Mouse (Mus musculus) urinary bladder, postnatal 36 days (tissue): ENCODE data around the gene Med25.

ENCODE experiments used
- DNase-seq, 2 experiments: peaks; one replicate each; pipeline ENCODE4 v3.0.0; 2022; ENCODE audit warnings: low spot score in 2 of 2, mixed read lengths in 1 of 2

Med25 gene

DNA sequence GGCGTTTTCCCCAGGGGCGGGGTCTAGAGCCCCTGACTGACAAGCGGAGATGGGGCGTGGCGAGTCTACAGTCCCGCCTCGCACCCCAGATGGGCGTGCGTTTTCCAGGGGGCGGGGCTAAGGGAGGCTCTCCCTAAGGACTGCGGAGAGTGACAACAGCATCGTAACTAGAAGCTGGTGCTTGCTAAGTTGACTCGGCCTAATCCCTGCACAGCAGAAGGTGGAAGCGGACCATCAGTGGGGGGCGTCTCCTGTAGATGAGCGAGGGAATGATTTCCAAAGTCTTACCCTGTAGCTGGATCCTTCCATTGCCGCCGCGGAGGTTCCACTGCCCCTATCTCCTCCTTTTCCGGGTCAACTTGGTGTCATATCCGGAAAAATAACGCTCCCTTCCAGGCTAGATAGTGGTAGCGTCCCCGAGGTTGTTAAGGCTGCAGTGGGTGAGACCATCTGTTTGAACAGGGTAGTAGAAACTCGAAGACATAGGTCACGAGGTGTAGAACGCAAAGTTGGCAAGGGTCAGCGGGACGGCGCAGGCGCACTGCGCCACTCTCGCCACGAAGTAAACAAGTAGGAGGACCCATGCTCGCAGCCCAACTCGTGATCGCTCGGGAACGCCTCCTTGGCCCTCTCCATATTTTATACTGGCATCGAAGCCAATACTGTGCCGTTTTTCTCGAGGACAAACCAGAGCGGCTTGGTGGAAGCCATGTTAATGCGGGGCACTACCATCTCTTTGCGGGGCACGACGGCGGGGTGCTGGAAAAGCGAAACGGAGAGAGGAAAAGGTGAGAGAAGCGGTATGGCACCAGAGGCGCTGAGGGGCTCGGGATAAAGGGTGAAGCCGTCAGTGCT, 43.7 kb downstream of the Med25 start, which contains the start of the genes Akt1s1 and Tbc1d17:
Gene Akt1s1 (plus strand): TSS at position 431 of the 855 bp plus-strand sequence.
Gene Tbc1d17 (minus strand): TSS at position 519 of the 855 bp plus-strand sequence.
- peak; percentile 97 to 99 for DNase-seq

DNA sequence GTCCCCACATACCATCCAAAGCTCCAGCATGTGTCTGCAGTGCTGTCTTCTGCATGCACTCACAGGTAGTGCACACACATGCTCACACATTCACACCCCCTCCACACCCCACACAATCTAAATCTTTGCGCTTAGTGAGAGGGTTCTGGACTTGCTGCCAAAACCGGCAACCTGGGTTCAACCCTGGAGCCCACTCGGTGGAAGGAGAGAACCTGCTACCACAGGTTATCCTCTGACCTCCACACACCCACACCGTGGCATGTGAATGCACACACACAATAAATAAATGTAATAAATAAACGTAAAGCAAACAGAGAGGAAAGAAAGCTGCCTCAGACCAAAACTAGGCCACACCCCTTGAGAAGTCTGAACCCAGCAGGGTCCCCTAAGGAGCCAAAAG, 44.7 kb downstream of the Med25 start:
- DNase-seq, result no peak

DNA sequence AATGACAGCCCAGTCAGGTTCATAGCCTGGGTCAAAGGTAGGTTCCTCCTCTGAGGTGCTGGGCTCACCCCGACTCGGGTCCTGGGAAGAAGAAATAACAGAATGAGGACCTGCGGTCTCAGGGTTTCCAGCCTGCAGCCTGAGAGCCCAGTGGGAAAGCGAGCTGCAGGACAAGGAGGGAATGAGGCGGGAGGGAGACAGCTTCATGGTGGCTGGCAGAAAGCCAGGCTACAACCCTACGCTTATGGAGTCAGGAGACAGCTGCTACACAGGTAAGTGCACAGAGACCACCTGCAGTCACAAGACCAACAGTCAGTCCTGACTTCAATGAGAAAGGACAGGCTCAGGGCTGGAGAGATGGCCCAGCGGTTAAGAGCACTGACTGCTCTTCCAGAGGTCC, 45.7 kb downstream of the Med25 start:
- no peak for DNase-seq

DNA sequence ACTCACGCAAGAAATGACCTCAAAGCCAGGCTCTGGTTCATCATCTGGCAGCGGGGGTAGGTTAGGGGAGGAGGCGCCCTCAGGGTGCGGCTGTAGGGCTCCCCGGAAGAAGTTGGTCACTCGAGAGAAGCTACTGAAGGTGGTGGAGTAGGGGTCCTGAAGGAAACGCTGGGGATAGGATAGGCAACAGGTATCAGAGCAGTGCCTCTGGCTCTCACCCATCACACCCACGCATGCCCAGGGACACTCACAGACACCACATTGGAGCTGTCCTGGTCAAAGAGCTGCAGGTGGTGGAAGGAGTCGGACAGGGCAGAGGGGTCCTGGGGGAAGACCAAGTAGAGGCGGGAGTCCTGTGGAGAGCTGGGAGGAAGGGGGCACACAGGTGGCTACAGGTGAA, 47.5 kb downstream of the Med25 start:
- DNase-seq, result no peak

DNA sequence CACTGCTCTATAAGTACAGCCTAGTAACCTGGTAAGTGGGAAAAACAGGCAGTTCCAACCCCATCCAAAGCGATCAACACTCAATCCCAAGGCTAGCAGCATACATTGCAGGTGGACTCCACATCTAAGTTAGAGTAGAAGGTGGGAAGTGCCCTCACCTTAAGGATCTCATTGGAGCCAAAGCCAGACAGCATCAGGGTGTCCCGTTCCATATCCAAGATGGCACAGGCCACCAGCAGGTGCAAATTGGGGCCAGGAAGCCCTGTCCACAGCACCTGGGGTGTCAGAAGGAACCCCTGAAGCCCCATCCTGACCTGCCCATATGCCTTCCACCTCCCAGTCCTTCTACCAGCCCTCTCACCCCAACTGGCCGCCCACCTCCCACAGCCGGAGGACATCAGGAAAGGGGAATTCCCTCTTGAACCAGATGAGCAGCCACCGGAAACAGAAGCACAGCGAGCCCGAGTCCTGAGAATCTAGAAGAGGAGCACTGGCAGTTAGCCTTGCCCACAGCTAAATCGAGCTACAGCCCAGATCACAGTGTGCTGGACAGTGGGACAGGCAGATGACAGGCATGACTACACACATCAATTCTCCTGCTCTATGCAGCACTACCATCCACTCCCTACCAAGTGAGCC, 50.6 kb downstream of the Med25 start:
- no peak for DNase-seq

DNA sequence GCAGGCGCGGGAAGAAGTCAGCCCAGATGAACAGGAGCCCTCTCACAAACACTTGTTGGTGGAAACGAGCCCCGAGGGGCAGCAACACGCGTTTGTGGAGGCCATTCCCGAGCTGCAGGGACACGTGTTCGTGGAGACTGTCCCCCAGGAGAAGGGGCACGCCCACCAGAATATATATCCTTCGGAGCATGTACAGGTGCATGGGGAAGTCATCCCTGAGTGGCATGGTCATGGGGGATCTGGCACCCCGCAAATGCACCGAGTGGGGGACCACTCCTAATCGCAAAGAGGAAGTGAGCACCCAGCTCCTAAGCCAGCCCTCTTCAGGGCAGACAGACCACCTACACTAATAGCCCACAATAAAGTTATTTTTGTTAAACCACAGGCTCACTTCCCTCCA, 52.1 kb downstream of the Med25 start:
- DNase-seq, result no peak

DNA sequence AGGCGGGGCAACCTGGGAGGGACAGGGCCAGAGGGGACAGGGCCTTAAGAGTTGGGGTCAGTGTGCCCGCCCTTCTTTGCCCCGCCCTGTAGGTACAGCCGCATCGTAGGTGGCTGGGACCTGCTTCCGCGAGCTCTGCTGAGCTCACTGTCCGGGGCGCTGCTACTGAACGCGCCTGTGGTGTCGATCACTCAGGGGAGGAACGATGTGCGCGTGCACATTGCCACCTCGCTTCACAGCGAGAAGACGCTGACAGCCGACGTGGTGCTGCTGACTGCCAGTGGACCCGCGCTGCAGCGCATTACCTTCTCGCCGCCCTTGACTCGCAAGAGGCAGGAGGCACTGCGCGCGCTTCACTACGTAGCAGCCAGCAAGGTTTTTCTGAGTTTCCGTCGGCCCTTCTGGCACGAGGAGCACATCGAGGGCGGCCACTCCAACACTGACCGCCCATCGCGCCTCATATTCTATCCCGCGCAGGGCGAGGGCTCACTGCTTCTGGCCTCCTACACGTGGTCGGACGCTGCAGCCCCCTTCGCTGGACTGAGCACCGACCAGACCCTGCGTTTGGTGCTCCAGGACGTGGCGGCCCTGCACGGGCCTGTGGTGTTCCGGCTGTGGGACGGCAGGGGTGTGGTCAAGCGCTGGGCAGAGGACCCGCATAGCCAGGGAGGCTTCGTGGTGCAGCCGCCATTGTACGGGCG, 52.9 kb downstream of the Med25 start:
- DNase-seq, result no peak

DNA sequence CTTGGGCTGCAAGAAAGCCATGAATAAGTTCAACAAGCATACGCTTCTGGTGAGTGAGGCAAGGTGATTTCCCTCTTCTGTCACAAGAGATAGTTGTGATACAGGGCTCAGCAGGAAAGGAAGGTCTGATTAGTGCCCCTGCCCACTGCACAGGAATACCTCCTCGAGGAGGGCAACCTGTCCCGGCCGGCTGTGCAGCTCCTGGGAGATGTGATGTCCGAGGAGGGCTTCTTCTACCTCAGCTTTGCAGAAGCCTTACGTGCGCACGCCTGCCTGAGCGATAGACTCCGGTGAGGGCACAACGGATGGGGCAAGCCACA, 53.4 kb downstream of the Med25 start:
- no peak for DNase-seq

DNA sequence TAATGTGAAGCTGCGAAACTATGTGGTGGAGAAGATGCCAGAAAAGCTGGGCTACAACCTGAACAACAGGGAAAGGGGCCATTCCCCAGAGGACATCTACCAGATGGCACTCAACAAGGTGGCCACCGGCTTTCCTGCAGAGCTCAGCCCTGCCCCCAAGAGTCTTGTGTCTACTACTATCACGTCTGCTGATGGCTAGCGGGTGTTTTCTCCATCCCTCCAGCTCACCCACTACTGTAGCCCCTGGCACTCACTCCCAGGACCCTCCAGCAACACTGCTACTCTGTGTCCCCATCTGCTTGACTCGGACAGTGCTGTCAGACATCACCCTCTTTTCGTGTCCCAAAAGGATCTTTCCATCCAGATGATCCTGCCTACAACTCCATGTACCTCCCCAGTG, 54.4 kb downstream of the Med25 start:
- no peak for DNase-seq

DNA sequence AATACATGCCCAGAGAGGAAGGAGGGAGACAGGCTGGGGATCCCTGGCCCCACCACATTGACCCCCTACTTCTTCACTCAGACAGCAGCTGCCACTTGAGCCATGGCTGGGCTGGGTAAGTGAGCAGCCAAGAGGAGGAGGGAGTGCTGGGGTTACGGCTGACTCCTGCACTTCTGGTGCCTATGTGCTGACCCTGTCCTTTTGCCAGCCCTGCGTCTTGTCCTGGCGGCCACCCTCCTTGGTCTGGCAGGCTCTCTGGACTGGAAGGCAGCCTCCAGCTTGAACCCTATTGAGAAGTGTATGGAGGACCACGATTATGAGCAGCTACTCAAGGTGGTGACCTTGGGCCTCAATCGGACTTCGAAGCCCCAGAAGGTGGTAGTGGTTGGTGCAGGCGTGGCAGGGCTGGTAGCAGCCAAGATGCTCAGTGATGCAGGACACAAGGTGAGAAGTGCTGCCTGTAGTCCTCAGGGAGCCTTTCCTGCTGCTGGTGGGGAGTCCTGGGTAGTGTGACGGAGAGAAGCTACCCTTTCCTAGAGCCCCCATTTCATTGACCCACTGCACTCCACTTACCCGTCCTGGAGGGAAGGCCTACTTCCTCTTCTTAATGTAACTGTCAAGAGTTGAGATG, 56.0 kb downstream of the Med25 start:
- no peak for DNase-seq

DNA sequence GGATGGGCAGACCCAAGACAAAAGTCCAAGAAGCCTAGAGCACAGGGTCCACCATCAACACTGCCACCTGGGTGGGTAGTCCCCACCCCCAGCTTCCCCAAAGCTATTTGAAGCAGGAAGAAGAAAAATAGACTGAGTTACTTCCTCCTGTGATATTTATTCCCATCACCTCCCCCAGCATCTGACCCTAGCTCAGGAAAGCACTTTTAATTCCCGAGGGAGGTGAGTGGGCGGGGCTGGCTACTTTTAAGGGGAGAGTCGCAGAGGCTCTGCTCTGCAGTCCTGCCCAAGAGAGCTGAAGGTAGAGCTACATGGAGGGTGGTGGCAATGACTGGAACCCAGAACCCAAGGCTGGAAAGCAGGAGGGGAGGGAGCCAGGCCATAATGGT, 56.5 kb downstream of the Med25 start:
- DNase-seq, result no peak

DNA sequence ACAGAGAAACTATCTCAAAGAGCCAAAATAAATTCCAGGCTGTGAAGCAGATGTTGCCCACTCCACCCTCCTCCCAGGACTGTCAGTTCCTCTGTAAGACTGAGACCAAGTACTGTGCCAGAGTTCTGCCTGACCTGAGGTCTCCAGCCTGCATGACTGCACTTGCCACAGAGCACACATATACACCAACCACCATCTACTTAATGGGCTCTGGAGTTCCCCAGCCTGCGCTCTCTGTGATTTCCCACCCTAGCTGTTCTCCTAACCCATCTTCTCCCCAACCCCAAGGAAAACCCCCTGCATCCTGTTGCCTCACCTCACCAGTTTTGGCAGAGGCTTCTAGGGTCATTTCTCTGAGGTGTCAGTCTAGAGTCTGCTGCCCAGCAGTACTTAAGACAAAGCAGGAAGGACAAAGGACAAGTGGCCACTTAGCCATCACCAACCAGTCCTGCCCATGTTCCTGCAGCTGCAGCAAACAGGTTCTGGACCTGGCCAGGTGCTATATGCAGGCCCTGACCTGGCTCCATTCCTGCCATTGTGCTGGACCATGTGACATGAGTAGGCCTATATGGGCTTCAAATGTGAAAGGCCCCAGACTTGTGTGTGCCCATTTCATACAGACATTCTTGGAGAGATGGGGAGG, 57.0 kb downstream of the Med25 start:
- no peak for DNase-seq

DNA sequence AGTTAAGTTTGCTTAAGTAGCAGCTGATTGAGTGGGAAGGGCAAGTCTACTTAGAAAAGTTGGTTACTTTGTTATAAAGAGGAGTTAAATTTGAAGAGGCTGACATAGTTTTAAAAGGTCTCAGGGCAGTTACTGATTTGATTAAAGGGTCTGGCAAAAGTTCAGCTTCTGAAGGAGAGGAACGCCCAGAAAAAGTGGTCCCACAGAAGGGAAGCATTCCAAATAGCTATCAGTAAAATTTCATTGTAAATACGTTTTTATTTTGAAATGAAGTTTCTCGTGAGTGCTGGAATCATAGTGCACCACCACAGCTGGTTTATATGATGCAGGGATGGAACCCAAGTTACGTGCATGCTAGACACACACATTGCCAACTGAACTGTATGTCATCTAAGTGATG, 59.7 kb downstream of the Med25 start:
- no peak for DNase-seq

DNA sequence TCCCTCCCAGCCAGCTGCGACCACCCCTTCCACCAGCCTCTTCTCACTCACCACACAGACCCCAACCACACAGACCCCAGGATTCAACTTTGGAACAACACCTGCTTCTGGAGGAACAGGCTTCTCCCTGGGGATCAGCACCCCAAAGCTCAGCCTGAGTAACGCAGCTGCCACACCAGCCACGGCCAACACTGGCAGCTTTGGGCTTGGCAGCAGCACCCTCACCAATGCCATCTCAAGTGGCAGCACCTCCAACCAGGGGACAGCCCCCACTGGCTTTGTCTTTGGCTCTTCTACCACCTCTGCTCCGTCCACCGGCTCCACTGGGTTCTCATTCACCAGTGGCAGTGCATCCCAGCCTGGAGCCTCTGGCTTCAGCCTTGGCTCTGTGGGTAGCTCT, 63.8 kb downstream of the Med25 start:
- DNase-seq, result no peak

DNA sequence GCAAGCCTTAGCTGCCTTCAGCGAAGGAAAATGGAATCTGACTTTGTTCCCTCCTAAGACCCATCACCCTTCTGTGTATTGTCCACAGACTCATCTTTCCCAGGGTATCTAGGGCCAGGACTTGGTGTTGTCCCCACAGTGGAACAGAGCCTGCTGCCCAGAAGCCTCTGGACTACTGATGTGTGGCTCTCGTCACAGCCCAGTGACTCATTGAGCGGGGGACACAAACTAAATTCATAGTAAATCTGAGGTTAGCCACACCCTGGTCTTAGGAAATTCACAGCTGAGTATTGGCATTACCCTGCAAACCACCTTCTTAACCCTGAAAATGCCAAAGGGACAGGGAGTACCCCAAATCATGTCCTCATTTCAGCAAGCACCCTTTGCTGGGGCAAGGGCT, 65.7 kb downstream of the Med25 start:
- DNase-seq, result no peak
